Mouse (Mus musculus): Measurements from ENCODE around the gene Adamts1. TPM values are rescaled to one million over a fixed set of nuclear protein-coding genes. Genes with fewer than 3 reads are reported as not detected.

The Adamts1 gene
- polyA plus RNA-seq (2015; fragmentation: Nextera tagmentation; extraction: Ambion mirVana) = 7.2 and 9.1 TPM in 2 replicates

DNA sequence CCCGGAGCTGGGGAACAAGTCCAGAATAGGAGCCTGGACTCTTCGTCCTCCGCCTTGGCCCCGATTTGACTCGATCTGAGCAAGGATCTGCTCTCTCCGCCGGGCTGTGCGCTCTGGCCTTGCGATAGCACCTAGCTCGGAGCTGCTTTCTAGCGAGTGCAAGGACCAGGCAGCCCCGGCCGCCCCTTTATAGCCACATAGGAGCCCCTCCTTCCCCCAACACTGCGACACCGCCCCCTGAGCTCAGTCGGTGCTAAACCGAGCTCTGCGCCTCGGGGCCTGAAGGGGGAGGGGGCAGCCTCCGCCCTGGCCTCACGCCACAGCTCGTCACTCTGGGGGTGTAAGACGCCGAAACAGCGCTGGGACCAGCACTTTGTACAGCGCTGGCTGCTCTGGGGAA is at the start of gene Adamts1:
TSS of gene Adamts1 (minus strand) at position 160 of the 400 bp plus-strand sequence.
- peak within 1 kb of the TSS; percentile 56 for H3K4me3 ChIP-seq
- peaks cover 13% of the 10 kb centered on the region for H3K36me3 ChIP-seq (ENCODE audit: poor library complexity, severe bottlenecking)
- under 1% methylated on average over 26 of the region's 26 CpGs for WGBS
- ATAC-seq = peak; percentile 79
- H3K4me1 ChIP-seq = peaks cover 27% of the 10 kb centered on the region
- no peaks in the 10 kb centered on the region for H3K27me3 ChIP-seq
- no peaks in the 10 kb centered on the region for H3K9me3 ChIP-seq (replicated peaks)
- H3K27ac ChIP-seq = peak within 1 kb of the TSS; percentile 75
- peak within 1 kb of the TSS; percentile 100 for H3K4me2 ChIP-seq
- peak within 1 kb of the TSS; percentile 71 for H3K9ac ChIP-seq

DNA sequence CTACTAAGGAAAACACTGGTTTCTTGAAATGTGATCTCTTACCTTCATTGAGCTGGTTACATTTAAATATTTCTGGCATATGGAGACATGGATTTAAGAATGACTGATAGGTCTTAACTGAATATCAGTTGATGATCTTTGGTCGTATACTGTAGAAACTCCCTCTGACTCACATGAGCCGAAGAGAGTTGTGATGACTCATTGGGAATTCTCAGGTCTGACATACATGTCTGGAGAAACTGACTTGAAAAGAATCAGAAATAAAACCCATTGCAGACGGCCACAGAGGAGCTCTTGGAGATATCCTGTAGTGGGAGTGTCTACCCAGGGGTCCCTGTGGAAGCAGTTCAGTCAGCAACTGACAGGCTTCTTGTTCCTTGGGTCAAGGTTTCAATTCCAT is 24.2 kb upstream of the Adamts1 start:
- no peaks in the 10 kb centered on the region for H3K4me1 ChIP-seq
- H3K4me3 ChIP-seq = no peak overlapping the region
- ATAC-seq = no peak
- H3K27ac ChIP-seq = no peak overlapping the region
- no peaks in the 10 kb centered on the region for H3K27me3 ChIP-seq
- no peak overlapping the region for H3K4me2 ChIP-seq
- WGBS = 83% methylated on average over 3 of the region's 3 CpGs
- H3K36me3 ChIP-seq (ENCODE audit: poor library complexity, severe bottlenecking) = no peaks in the 10 kb centered on the region
- no peaks in the 10 kb centered on the region for H3K9me3 ChIP-seq (replicated peaks)
- H3K9ac ChIP-seq = no peak overlapping the region

DNA sequence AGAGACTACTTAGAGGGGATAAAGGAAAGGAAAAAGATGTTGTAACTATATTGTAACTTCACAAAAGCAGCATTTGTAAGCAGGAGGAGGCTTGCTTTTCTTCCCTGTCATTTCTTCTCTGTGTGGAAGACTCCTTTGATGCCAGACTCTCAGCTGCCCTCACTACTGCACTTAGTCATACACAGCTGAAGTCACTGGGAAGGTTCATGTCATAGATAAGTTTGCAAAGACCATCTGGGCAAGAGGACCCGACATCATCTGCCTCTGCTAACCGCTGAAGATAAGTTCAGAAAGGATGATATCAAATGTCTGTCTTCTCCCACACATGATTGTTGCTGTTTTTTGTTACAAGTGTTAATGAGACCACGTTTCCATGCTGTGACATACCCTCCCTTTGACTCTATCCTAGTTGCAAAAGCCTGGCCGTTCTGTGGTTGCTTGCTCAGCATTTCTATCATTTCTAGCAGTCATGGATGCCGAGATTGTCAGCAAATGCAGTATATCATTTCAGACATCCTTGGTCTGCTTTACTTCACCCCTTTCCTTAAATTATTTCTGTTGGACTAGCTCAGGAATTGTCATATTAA is 19.5 kb upstream of the Adamts1 start:
- H3K9ac ChIP-seq = no peak overlapping the region
- no peak overlapping the region for H3K4me3 ChIP-seq
- no peaks in the 10 kb centered on the region for H3K36me3 ChIP-seq (ENCODE audit: poor library complexity, severe bottlenecking)
- no peaks in the 10 kb centered on the region for H3K4me1 ChIP-seq
- WGBS = 77% methylated on average over 5 of the region's 5 CpGs
- no peak overlapping the region for H3K4me2 ChIP-seq
- ATAC-seq = no peak
- H3K9me3 ChIP-seq (replicated peaks) = no peaks in the 10 kb centered on the region
- H3K27ac ChIP-seq = no peak overlapping the region
- no peaks in the 10 kb centered on the region for H3K27me3 ChIP-seq

DNA sequence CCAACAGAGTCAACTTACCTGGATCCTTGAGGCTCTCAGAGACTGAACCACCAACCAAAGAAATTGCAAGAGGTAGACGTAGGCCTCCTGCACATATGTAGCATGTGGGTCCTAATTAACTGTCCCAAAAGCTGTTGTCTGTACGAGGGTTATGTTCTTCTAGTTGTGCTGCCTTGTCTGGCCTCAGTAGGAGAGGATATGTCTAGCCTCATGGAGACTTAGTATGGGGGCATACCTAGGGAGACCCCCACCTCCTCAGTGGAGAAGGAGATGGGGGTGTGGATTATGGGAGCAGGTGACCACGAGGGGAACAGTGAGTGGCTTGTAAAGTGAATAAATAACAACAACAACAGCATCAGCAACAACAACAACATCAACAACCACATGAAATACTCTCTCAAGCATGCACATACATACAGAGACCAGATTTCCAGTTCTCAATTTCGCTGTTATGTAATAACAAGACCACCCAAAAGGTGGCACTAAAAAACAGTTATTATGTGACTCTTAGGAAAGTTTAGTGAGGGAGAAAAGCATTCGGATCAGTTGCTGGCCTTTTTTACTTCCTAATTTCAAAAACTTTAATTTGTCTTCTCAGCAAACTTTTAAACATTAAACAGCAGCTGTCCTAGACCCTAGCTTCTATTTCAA is 17.0 kb upstream of the Adamts1 start:
- H3K27ac ChIP-seq = no peak overlapping the region
- H3K36me3 ChIP-seq (ENCODE audit: poor library complexity, severe bottlenecking) = no peaks in the 10 kb centered on the region
- no peaks in the 10 kb centered on the region for H3K4me1 ChIP-seq
- H3K9me3 ChIP-seq (replicated peaks) = no peaks in the 10 kb centered on the region
- WGBS = 63% methylated on average over 5 of the region's 5 CpGs
- ATAC-seq = peak; percentile 81
- no peak overlapping the region for H3K4me2 ChIP-seq
- H3K9ac ChIP-seq = no peak overlapping the region
- H3K27me3 ChIP-seq = no peaks in the 10 kb centered on the region
- no peak overlapping the region for H3K4me3 ChIP-seq

DNA sequence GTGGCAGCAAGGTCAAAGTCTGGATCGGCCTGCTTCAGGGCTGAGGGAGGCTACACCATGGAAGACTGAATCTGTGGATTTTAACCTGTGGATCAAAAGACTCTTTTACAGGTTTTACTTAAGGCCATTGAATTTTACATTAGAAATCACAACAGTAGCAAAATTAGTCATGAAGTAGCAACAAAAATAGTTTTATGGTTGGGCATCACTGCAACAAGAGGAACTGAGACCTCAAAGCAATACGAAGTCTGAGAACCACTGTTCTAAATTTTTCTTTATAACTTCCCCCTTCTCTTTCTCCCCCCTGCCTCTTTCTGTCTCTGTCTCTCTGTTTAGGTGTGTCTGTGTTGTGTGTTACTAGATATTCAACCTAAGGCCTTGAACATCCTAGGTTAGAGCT is 11.2 kb upstream of the Adamts1 start:
- 96% methylated on average over 2 of the region's 2 CpGs for WGBS

DNA sequence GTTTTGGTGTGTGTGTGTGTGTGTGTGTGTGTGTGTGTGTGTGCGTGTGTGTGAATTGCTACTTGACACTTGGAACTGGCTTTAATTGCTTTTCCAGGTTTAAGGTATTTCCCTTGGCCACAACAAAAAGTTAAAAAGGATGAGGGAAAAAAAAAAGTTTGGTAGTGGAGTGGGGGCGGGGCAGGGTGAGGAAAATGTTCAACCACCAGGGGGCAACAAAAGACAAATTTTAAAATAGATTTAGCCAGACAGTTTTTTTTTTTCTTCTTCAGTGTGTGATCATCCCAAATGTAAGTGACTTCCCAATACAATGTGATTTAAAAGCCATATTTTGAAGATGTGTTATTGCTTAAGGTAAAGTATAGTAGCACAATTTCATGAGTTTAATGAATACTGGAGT is 4.7 kb upstream of the Adamts1 start:
- 14% methylated on average over 2 of the region's 2 CpGs for WGBS
- Histone ChIP-seq H3K4me1 (peaks cover 12% of the 10 kb centered on the region), H3K36me3 (ENCODE audit: poor library complexity, severe bottlenecking) (no peaks in the 10 kb centered on the region), H3K9ac (no peak overlapping the region), H3K27me3 (no peaks in the 10 kb centered on the region), H3K27ac (no peak overlapping the region), H3K9me3 (replicated peaks) (no peaks in the 10 kb centered on the region), H3K4me2 (peak overlapping the region; percentile 20; the same call in 1 of the 2 replicates), H3K4me3 (no peak overlapping the region)
- no peak for ATAC-seq

More for the DNA sequence above, 11.2 kb upstream of the Adamts1 start:
- Histone ChIP-seq H3K4me2 (no peak overlapping the region), H3K4me3 (no peak overlapping the region), H3K4me1 (no peaks in the 10 kb centered on the region), H3K27ac (no peak overlapping the region), H3K27me3 (no peaks in the 10 kb centered on the region), H3K9ac (no peak overlapping the region), H3K36me3 (ENCODE audit: poor library complexity, severe bottlenecking) (no peaks in the 10 kb centered on the region), H3K9me3 (replicated peaks) (no peaks in the 10 kb centered on the region)
- ATAC-seq = no peak

DNA sequence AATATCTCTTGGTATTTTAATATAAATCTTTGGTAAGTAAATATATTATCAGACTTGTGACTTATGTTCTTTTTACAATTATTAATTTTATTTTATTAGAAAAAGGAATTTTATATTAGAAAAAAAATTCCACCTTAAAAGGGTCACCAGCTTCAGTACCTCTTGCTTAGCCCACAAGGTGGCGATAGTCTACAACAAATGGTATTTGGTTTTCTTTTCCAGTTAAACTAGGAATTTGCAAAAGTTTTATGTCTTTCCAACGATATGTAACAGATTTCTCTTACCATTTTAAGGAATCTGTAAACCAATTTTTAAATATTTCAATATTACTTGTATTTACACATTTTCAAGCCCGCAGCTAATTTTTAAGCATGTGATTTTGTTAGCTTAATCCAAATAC is 4.2 kb upstream of the Adamts1 start:
- Histone ChIP-seq H3K36me3 (ENCODE audit: poor library complexity, severe bottlenecking) (no peaks in the 10 kb centered on the region), H3K4me3 (no peak overlapping the region), H3K9me3 (replicated peaks) (no peaks in the 10 kb centered on the region), H3K4me2 (no peak overlapping the region), H3K9ac (no peak overlapping the region), H3K27ac (no peak overlapping the region), H3K4me1 (peaks cover 17% of the 10 kb centered on the region), H3K27me3 (no peaks in the 10 kb centered on the region)
- WGBS = 27% methylated on average over 3 of the region's 3 CpGs
- ATAC-seq = no peak

DNA sequence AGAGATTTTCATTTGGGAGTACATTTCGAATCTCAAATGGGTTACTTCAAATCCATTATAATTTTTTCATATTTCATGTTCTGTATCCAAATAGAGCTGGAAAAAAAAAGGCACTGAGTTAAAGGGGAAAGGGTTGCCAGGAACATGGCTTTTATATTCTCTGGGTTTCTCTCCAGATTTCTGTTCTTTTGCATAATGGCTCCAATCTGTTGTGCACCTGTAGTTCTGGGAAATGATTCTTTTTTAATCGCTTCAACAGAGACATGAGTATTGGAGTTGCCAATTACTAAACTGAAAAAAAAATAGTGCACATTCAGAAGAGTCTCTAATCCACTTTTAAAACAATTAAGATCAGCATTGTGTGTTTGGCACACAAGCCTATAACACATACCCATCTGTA is 2.7 kb upstream of the Adamts1 start:
- no peak overlapping the region for H3K9ac ChIP-seq
- H3K27me3 ChIP-seq = no peaks in the 10 kb centered on the region
- H3K27ac ChIP-seq = no peak overlapping the region
- 59% methylated on average over 2 of the region's 2 CpGs for WGBS
- no peaks in the 10 kb centered on the region for H3K36me3 ChIP-seq (ENCODE audit: poor library complexity, severe bottlenecking)
- ATAC-seq = no peak
- no peaks in the 10 kb centered on the region for H3K9me3 ChIP-seq (replicated peaks)
- H3K4me3 ChIP-seq = no peak overlapping the region
- peaks cover 26% of the 10 kb centered on the region for H3K4me1 ChIP-seq
- no peak overlapping the region for H3K4me2 ChIP-seq

DNA sequence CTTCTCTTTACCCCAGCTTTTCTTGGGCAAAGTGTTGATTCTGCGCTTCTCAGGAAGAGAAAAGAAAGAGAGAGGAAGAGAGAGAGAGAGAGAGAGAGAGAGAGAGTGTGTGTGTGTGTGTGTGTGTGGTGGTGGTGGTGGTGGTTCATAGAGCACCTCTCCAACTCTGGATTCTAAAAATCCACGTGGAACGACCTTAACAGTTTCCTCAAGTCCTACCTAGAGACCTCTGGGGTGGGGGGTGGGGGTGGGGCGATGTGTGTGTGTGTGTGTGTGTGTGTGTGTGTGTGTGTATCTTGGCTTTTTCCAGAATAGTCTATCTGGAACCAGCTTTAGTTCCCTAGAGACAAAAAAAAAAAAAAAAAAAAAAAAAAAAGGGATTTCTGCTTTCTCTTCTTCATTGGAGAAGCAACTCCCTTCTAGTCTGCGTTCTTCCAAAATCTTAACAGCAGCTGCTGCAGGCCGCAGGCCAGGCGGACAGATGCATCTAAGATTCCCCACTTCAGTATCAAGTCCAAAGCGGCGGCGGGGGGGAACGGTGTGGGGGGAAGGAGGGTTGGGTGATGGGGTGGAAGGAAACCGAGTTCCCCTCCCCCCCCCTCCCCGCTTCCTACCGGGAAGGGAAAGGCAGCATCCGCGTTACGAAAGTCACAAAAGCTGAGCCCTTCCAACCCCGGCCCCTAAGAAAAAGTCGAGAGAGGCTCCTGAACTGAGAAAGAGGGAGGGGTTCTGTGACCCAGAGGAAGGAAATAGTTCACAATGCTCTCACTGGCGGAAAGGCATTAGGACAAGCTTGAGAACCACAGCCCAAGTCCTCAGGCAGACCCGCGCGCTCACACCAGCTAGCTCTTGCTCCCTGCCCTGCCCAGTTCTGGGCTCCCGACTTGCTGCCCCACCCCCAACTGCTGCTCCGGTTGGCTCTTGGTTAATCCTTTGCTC is 969 bp upstream of the Adamts1 start:
- H3K9me3 ChIP-seq (replicated peaks) = no peaks in the 10 kb centered on the region
- ATAC-seq = no peak
- H3K4me1 ChIP-seq = peaks cover 27% of the 10 kb centered on the region
- H3K4me2 ChIP-seq = peak overlapping the region; percentile 100
- peak overlapping the region; percentile 56 for H3K4me3 ChIP-seq
- WGBS = 1% methylated on average over 21 of the region's 25 CpGs
- peaks cover 7% of the 10 kb centered on the region; the same call in 1 of the 2 replicates for H3K36me3 ChIP-seq (ENCODE audit: poor library complexity, severe bottlenecking)
- no peaks in the 10 kb centered on the region for H3K27me3 ChIP-seq
- H3K27ac ChIP-seq = peak overlapping the region; percentile 75
- peak overlapping the region; percentile 71 for H3K9ac ChIP-seq

DNA sequence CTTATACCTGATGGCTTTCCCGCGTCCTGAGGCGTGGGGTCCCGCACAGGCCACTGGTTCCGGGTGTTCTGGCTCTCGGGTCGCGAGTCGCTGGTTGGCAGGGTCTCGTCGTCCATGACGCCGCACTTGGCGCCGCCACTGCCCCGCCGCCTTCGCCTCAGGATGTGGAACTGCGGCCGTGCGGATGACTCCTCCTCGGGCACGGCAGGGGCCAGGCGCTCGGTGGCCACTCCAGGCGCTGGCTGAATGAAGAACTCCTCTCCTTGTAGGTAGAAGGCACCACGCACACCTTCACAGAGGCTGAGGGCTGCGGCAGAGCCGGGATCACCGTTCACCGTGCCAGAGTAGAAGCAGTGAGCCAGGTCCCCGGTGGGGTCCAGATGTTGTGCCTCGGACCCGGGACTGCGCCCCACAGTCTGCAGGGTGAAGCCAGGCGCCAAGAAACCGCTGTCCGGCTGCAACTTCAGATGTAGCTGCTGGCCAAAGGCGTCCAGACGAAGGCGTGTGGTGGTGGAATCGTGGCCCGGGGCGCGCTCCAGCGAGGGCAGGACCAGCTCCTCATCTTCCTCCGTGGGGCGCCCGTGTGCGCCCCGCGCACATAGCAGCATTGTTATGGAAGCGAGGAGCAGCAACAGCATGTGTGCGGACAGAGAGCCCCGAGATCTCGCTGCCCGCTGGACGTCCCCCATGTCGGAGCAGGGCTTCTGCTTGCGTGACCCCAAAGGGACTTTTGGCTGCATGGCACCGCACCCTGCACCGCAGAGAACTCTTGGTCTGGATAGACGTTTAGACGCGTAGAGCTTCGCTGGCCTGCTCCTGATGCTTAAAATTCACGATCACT is 722 bp downstream of the Adamts1 start:
- H3K4me2 ChIP-seq = peak overlapping the region; percentile 100
- peaks cover 21% of the 10 kb centered on the region for H3K36me3 ChIP-seq (ENCODE audit: poor library complexity, severe bottlenecking)
- WGBS = under 1% methylated on average over 67 of the region's 67 CpGs
- peaks cover 27% of the 10 kb centered on the region for H3K4me1 ChIP-seq
- peak overlapping the region; percentile 71 for H3K9ac ChIP-seq
- H3K4me3 ChIP-seq = peak overlapping the region; percentile 56
- ATAC-seq = peak; percentile 3; the same call in 1 of the 2 replicates
- H3K27ac ChIP-seq = 0 out of 2 replicates have a peak overlapping the region, but pooled peaks have one; percentile 40
- H3K9me3 ChIP-seq (replicated peaks) = no peaks in the 10 kb centered on the region
- H3K27me3 ChIP-seq = no peaks in the 10 kb centered on the region

DNA sequence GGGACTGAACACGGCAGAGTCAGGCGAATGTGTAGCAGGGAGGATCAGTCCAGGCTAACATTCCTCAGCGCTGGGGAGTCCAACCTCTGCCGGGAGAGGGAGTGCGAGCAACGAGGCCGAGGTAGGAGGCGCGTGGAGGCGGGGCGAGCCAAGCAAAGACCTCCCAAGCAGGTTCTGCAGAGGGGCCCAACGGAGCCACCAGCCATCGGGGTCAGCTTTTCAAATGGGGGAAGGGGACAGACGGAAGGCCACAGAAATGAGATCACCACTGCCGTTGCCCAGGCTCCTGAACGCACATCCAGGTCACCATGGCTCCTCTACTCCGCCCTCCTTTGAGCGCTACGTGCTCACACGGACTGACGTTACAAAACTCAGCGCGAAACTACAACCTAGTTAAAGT is 1.7 kb downstream of the Adamts1 start:
- WGBS = under 1% methylated on average over 23 of the region's 23 CpGs
- peaks cover 27% of the 10 kb centered on the region for H3K4me1 ChIP-seq
- H3K9ac ChIP-seq = peak overlapping the region; percentile 71; the same call in 1 of the 2 replicates
- H3K27ac ChIP-seq = peak overlapping the region; percentile 49
- H3K4me2 ChIP-seq = peak overlapping the region; percentile 100
- H3K9me3 ChIP-seq (replicated peaks) = no peaks in the 10 kb centered on the region
- H3K36me3 ChIP-seq (ENCODE audit: poor library complexity, severe bottlenecking) = peaks cover 27% of the 10 kb centered on the region
- no peaks in the 10 kb centered on the region for H3K27me3 ChIP-seq
- ATAC-seq = peak; percentile 79
- H3K4me3 ChIP-seq = peak overlapping the region; percentile 56

All from forebrain, embryonic 13.5 days (tissue).